Mouse (Mus musculus): ENCODE measurements around the gene Agtpbp1. TPM values are rescaled to one million over a fixed set of nuclear protein-coding genes. Genes with fewer than 3 reads are reported as not detected.
A peak's percentile ranks its signal among the peaks of the same experiment; 100 is the strongest.

Agtpbp1 gene
- total RNA-seq, 2 experiments from 2014 or later, result 35.8 to 41.9 TPM

- peak; percentile 24 to 28 for DNase-seq
Observed at GRCm38 (mm10) chr13:59531203-59531602, 53.8 kb downstream of the Agtpbp1 start.

- DNase-seq, result no peak
Observed at GRCm38 (mm10) chr13:59530491-59530890, 54.5 kb downstream of the Agtpbp1 start.

GRCm38 (mm10) chr13:59521271-59522064 is 63.6 kb downstream of the Agtpbp1 start:
- peak; percentile 13 to 31 for DNase-seq

- DNase-seq, result no peak
Observed at GRCm38 (mm10) chr13:59520834-59521233, 64.2 kb downstream of the Agtpbp1 start.

- no peak for DNase-seq
Observed at GRCm38 (mm10) chr13:59519479-59519878, 65.5 kb downstream of the Agtpbp1 start.

GRCm38 (mm10) chr13:59518016-59518415 is 67.0 kb downstream of the Agtpbp1 start:
- no peak for DNase-seq

- DNase-seq, result peak; percentile 52 to 54
Observed at GRCm38 (mm10) chr13:59515074-59515473, 70.0 kb downstream of the Agtpbp1 start.

GRCm38 (mm10) chr13:59509644-59510366 is 75.2 kb downstream of the Agtpbp1 start:
- no peak for DNase-seq

GRCm38 (mm10) chr13:59508584-59508983 is 76.4 kb downstream of the Agtpbp1 start:
- DNase-seq, result no peak

- no peak for DNase-seq
Observed at GRCm38 (mm10) chr13:59506450-59506849, 78.6 kb downstream of the Agtpbp1 start.

- DNase-seq, result no peak
Observed at GRCm38 (mm10) chr13:59505867-59506266, 79.2 kb downstream of the Agtpbp1 start.

GRCm38 (mm10) chr13:59503581-59503980 is 81.4 kb downstream of the Agtpbp1 start:
- no peak for DNase-seq

GRCm38 (mm10) chr13:59499831-59500230 is 85.2 kb downstream of the Agtpbp1 start:
- DNase-seq, result no peak

GRCm38 (mm10) chr13:59499374-59499773 is 85.7 kb downstream of the Agtpbp1 start:
- peak; percentile 44 to 52 for DNase-seq

- DNase-seq, result no peak
Observed at GRCm38 (mm10) chr13:59498191-59498590, 86.8 kb downstream of the Agtpbp1 start.

- DNase-seq, result no peak
Observed at GRCm38 (mm10) chr13:59495839-59496238, 89.2 kb downstream of the Agtpbp1 start.

- DNase-seq, result no peak
Observed at GRCm38 (mm10) chr13:59494619-59495262, 90.3 kb downstream of the Agtpbp1 start.

- DNase-seq, result no peak
Observed at GRCm38 (mm10) chr13:59490726-59491125, 94.3 kb downstream of the Agtpbp1 start.

- no peak for DNase-seq
Observed at GRCm38 (mm10) chr13:59489143-59489542, 95.9 kb downstream of the Agtpbp1 start.

GRCm38 (mm10) chr13:59487287-59487686 is 97.7 kb downstream of the Agtpbp1 start:
- DNase-seq, result no peak

- DNase-seq, result no peak
Observed at GRCm38 (mm10) chr13:59486243-59486642, 98.8 kb downstream of the Agtpbp1 start.

GRCm38 (mm10) chr13:59485456-59485855 is 99.6 kb downstream of the Agtpbp1 start:
- no peak for DNase-seq

- DNase-seq, result no peak
Observed at GRCm38 (mm10) chr13:59481484-59481855, 103.6 kb downstream of the Agtpbp1 start.

Measured in adrenal gland, postnatal 36 days (tissue).